Mouse (Mus musculus) Muller cell, postnatal 12 days (primary cell): ENCODE data around the gene Gpatch8.

Source experiments
- DNase-seq: peaks from one replicate; pipeline ENCODE4 v3.0.0-alpha.2; 2015; ENCODE audit errors: inconsistent ontology term

The Gpatch8 gene

DNA sequence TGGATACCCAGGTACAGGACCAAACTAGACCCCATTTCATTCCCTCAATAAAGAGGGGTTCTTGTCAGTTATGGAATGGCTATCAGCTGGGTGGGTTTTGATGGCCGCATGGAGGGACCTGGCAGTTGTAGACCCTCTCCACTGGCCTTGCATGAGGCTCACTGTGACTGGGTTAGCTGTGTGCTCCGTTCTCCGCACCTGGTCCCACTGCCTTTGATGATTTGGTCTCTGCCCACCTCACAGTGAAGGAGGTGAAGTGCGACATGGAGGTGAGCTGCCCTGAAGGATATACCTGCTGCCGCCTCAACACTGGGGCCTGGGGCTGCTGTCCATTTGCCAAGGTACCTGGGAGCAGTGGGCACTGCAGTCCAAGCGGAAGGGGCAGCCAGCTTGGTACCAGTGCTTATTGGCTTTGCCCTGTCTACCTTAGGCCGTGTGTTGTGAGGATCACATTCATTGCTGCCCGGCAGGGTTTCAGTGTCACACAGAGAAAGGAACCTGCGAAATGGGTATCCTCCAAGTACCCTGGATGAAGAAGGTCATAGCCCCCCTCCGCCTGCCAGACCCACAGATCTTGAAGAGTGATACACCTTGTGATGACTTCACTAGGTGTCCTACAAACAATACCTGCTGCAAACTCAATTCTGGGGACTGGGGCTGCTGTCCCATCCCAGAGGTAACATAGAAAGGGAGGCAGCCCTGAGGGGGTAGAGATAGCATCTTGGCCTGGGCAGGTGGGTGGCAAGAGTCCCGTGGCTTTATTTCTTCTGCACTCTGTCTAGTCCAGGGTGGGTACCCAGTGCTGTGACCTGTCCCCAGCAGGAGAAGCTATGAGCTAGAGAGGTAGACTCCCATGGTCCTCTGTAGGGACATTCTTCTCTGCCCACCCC is 121.1 kb downstream of the Gpatch8 start:
- no peak for DNase-seq

DNA sequence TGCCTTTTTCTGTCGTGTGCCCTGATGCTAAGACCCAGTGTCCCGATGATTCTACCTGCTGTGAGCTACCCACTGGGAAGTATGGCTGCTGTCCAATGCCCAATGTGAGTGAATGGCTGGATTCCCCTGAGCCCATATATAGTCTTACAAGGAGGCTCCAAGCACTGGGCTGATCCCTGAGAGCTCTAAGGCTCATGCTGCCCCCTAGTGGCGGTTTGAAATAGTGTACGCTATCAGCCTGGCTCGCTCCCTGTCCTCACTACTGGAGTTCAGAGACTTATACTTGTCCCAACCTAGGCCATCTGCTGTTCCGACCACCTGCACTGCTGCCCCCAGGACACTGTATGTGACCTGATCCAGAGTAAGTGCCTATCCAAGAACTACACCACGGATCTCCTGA is 121.8 kb downstream of the Gpatch8 start:
- peak; percentile 73 for DNase-seq

DNA sequence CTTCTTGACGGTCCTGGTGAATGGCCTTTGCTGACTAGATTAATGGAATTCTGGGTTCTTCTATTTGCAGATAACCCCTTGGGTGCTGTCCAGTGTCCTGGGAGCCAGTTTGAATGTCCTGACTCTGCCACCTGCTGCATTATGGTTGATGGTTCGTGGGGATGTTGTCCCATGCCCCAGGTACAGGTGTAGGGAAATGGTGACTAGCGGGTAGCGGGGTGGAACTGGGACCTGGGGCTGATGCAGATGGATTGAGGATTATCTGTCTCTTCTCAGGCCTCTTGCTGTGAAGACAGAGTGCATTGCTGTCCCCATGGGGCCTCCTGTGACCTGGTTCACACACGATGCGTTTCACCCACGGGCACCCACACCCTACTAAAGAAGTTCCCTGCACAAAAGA is 122.3 kb downstream of the Gpatch8 start:
- DNase-seq: no peak

DNA sequence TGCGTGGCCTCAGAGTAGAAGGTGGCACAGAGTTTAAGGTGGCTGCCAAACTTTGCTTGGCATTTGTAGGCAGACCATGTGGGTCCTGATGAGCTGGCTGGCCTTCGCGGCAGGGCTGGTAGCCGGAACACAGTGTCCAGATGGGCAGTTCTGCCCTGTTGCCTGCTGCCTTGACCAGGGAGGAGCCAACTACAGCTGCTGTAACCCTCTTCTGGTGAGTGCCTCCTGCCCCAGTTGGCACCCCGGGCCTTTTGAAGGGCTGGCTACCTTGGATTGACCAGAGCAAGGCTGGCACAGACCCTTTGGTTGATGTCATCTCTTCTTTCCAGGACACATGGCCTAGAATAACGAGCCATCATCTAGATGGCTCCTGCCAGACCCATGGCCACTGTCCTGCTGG is 123.3 kb downstream of the Gpatch8 start:
- DNase-seq: no peak

DNA sequence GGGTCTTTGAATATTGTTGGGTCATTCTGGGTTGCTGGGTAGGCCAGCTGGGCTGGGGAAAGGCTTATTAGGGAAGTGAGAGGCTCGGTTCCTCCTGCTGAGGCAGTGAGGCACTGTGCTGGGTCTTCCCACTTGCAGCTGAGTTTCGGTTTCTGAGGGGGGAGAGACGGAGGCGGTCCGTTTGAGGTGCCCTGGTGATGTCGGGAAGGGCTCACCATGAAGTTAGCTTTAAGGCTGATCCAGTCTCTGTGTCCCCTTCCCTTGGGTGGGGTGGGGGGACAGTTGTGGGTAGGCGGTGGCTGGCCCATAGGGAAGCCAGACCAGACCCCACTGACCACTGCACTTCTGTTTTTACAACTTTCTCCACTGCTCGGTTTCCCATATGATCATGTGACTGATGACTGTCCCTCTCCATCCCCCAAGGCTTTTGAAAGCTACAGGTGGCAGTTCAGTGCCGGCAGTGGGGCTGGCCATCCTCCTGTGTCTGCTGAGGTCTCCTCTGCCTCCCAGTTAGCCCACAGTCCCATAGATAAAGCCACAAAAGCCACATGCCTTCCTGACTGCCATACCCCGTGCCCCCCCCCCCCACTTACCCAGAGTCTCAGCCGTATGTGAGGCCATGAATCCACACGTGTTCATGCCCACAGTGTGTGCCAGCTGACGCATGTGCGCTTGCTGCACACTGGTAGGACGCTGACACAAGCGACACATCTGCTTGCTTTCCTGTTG is 123.9 kb downstream of the Gpatch8 start:
- no peak for DNase-seq

DNA sequence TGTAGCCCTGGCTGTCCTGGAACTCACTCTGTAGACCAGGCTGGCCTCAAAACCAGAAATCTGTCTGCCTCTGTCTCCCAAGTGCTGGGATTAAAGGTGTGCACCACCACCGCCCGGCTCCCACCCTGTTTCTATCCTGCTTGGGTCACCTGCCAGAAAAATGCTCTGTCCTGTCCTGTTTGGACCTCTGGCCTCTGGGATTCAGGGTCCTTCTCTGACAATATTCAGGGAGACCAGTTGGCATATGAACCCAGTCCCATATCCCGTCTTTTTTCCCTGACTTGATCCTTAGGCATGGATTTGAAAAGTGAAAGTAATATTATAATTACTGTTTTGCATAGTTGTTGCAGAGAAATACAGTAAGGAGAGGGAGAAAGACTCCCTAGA is 124.5 kb downstream of the Gpatch8 start:
- DNase-seq: no peak

DNA sequence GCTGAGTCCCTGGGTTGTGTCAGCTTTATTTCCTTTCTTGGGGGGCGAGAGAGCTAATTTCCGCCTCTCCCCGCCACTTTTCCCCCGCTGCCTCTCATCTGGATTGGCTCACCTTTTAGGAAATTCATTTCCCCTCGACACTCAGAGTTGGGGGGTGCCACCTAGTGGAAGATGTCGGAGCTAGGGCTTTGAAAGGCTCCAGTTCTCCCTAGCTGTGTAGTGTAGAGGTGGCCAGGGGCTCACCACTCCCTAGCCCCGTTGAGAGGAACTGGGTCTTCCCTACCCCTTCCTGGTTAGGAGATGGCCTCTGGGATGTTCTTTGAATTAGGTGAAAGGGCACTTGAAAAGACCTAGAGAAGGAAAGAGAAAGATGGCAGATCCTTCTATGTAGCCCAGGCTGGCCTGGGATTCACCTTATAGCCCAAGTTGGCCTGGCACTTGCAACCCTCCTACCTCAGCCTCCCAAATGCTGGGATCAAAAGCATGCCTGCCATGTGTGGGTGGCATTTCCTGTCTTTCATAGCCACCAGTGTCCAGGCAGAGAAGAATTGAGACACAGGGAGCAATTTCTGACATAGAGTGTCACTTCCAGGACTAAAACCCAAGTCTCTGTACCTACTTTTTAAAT is 125.1 kb downstream of the Gpatch8 start:
- peak; percentile 83 for DNase-seq

DNA sequence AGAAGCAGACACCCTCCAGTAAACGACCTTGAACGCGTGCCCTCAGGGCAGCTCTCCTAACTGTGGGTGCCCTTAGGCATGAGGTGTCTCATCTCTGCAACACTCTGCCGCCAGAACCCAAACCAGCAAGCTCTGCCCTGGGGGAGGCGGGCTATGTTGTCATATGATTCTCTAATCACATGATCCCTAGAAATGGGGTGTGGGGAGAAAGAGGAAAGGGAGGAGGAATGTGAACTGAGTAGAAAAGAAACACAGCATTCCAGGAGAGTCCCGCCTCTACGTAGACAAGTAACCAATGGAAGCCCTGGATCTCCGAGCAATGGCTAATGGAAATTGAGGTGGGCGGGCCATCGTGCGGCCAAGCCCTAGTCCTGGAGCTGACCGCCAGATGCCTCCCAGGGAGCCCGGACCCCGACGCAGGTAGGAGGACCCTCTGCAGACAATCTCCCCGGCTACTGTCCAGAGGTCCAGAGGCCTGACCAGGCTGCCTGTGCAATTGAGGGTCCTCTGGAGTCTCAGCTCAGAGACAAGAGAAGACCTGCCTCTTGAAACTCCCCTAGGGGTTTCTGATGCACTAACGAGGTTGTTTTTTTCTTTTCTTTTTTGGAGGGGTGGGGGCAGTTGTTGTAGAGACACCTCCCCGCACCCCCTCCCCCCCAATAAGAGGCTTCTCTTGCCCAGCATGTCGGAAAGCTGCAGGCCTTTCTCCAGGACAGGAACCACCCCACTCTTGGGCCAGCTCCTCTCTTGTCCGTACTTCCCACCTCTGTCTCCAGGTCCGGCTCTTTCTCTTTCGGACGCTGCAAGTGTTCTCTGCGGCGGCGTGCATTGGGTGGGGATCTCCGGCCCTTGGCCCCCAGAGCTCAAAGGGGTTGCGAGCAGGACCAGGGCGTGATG is 125.8 kb downstream of the Gpatch8 start, which contains the start of gene Grn:
Grn (plus strand) TSS at position 195 of the 897 bp plus-strand sequence.
- DNase-seq: peak; percentile 96

DNA sequence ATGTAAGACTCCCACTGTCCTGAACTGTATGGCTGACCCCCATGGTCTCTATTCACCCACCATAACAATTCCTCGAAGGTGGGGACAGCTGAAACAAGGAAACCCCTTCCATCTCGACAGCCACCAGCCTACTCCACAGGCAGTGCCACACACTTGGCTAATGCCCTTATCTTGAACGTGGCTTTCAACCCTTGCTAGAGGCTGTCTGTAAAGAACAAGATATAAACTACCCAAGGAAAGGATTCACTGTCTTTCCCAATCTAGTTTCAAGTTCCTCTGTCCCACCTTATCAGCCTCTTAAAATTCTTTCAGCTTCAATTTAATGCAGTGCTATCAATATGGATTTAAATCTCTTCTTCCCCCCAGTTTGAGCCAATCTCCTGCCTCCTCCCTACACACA is 126.6 kb downstream of the Gpatch8 start:
- no peak for DNase-seq

DNA sequence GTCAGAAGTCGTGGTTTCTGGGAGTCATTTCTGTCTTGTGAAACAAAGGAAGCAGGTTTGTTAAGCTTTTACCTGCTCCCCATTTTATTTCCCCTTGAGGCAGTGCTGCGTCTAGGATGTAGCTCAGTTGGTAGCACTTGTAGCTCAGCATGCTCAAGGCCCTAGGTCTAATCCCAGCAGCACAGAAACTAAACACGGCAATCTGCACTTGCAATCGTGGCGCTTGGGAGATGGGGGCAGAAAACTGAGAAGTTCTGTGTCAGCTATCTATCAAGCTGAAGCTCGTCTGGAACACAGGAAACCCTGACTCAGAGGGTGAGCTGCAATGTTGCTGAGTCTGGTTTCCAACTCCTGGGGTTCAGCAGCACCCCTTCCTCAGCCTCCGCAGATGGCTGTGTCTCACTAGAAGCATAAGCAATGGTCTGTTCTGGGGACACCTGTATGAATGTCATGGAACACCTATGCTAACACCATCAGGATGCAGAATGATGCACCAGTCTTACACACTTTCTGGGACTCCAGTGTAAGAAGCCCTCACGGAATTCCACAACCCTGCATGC is 127.1 kb downstream of the Gpatch8 start:
- no peak for DNase-seq
